ENCODE assay signal across 19 mouse cellular contexts in genomic region chr2:27084963-27085362, GRCm38 (mm10). TPM values are rescaled to one million over a fixed set of nuclear protein-coding genes. Genes with fewer than 3 reads are reported as not detected.
DNase-seq lines count a peak whose midpoint lies in the region; ATAC-seq lines count a peak whose summit lies in the region.
"Had no signal": no experiment of that assay in that cellular context is flagged by ENCODE, and none has a peak within 500 bp of the region (broad histone marks: within the 10 kb centered on the region; RNA-seq: fewer than 3 reads in every experiment).

No protein-coding gene starts in this region.

- H3K4me3 ChIP-seq in embryonic facial prominence, embryonic 14.5 days (ENCODE audit: low read depth, low read length): no peak overlapping the region
- no peak overlapping the region for H3K4me3 ChIP-seq in embryonic facial prominence, embryonic 10.5 days
- H3K4me3 ChIP-seq: forebrain, embryonic 15.5 days; liver, embryonic 13.5 days; neural tube, embryonic 12.5 days had no signal

- peaks cover 20% of the 10 kb centered on the region for H3K4me1 ChIP-seq in embryonic facial prominence, embryonic 14.5 days (ENCODE audit: control insufficient read depth, insufficient read depth, low read length)
- peaks cover 58% of the 10 kb centered on the region for H3K4me1 ChIP-seq in embryonic facial prominence, embryonic 10.5 days

- H3K4me2 ChIP-seq in embryonic facial prominence, embryonic 14.5 days (ENCODE audit: low read depth, low read length): no peak overlapping the region
- H3K4me2 ChIP-seq: forebrain, embryonic 15.5 days; liver, embryonic 13.5 days; neural tube, embryonic 12.5 days had no signal

- WGBS in embryonic facial prominence, embryonic 14.5 days: 35% methylated on average over 8 of the region's 8 CpGs
- 66% methylated on average over 8 of the region's 8 CpGs for WGBS in embryonic facial prominence, embryonic 10.5 days

- no peak overlapping the region for H3K27ac ChIP-seq in embryonic facial prominence, embryonic 14.5 days (replicated peaks; ENCODE audit: low read depth, low read length)
- H3K27ac ChIP-seq in embryonic facial prominence, embryonic 10.5 days (replicated peaks): no peak overlapping the region
- H3K27ac ChIP-seq: forebrain, embryonic 15.5 days; liver, embryonic 13.5 days; neural tube, embryonic 12.5 days had no signal

- no peak overlapping the region for H3K9ac ChIP-seq in embryonic facial prominence, embryonic 14.5 days (ENCODE audit: low read depth, low read length)
- H3K9ac ChIP-seq: forebrain, embryonic 15.5 days; liver, embryonic 13.5 days; neural tube, embryonic 12.5 days had no signal

- DNase-seq in embryonic facial prominence, embryonic 14.5 days (ENCODE audit: low spot score): peak; percentile 50
- no peak for DNase-seq in embryonic facial prominence, embryonic 10.5 days (ENCODE audit: low spot score)
- DNase-seq in lung, postnatal 10 days: peak; percentile 34
- no peak for DNase-seq in lung, postnatal 36 days
- DNase-seq in thymus, adult 18-20 months: peak; percentile 44 to 69
- no peak for DNase-seq in urinary bladder, postnatal 36 days (ENCODE audit: low spot score in 2 of 2)
- no peak for DNase-seq in retina, postnatal 1 day
- DNase-seq in gastrocnemius, adult 8-10 months (ENCODE audit: low spot score in 2 of 2): no peak
- DNase-seq: adrenal gland, postnatal 10 days; cerebellum, adult 11-12 months; cerebellum, postnatal 36 days; heart, postnatal 4 days; kidney, adult 11 months; liver, embryonic 13.5 days; right cerebral cortex, postnatal 25 days had no signal

- H3K9me3 ChIP-seq in embryonic facial prominence, embryonic 14.5 days (ENCODE audit: control insufficient read depth, low read length): no peaks in the 10 kb centered on the region
- H3K9me3 ChIP-seq in embryonic facial prominence, embryonic 10.5 days: no peaks in the 10 kb centered on the region
- H3K9me3 ChIP-seq: forebrain, embryonic 15.5 days; liver, embryonic 13.5 days; neural tube, embryonic 12.5 days had no signal

- 0 out of 2 replicates have a peak, but pooled peaks have one; percentile 16 for ATAC-seq in embryonic facial prominence, embryonic 14.5 days (ENCODE audit: low read depth)
- ATAC-seq: forebrain, embryonic 15.5 days; hindbrain, embryonic 16.5 days had no signal

- H3K36me3 ChIP-seq in embryonic facial prominence, embryonic 14.5 days (ENCODE audit: control insufficient read depth, insufficient read depth, low read length): no peaks in the 10 kb centered on the region
- H3K36me3 ChIP-seq in embryonic facial prominence, embryonic 10.5 days (replicated peaks): no peaks in the 10 kb centered on the region
- H3K36me3 ChIP-seq: forebrain, embryonic 15.5 days; liver, embryonic 13.5 days; neural tube, embryonic 12.5 days had no signal

- no peaks in the 10 kb centered on the region for H3K27me3 ChIP-seq in embryonic facial prominence, embryonic 14.5 days (replicated peaks; ENCODE audit: control insufficient read depth, insufficient read depth, low read length)
- H3K27me3 ChIP-seq in embryonic facial prominence, embryonic 10.5 days (replicated peaks; ENCODE audit: low read depth, poor library complexity, severe bottlenecking): peaks cover 4% of the 10 kb centered on the region; the same call in 1 of the 2 replicates
- H3K27me3 ChIP-seq: forebrain, embryonic 15.5 days; liver, embryonic 13.5 days; neural tube, embryonic 12.5 days had no signal

RNA-seq across cellular contexts. Expression of gene Adamtsl2, which starts 5.8 kb away (rescaled TPM):
- 4.6 and 8.0 TPM in 2 replicates for polyA plus RNA-seq in embryonic facial prominence, embryonic 14.5 days (2014; fragmentation: Nextera tagmentation; extraction: Ambion mirVana)
- 2.1 and 3.0 TPM in 2 replicates for polyA plus RNA-seq in embryonic facial prominence, embryonic 10.5 days (2016; fragmentation: Nextera tagmentation; extraction: Ambion mirVana)
- 1 to 10 TPM in 3 of 4 experiments, under 1 TPM in 1; 0.99 to 2.2 (median 1.5) TPM for total RNA-seq in gastrocnemius, adult 8-10 months (2022)
- total RNA-seq: megakaryocyte-erythroid progenitor cell, adult 5-6 weeks had no signal

RNA-seq across cellular contexts. Expression of gene Mymk, which starts 13.0 kb away (rescaled TPM):
- polyA plus RNA-seq in embryonic facial prominence, embryonic 14.5 days (2014; fragmentation: Nextera tagmentation; extraction: Ambion mirVana): 90.3 and 111 TPM in 2 replicates
- 0.17 TPM in 1 of 2 replicates, not detected in the other for polyA plus RNA-seq in embryonic facial prominence, embryonic 10.5 days (2016; fragmentation: Nextera tagmentation; extraction: Ambion mirVana)
- under 1 TPM in 1 of 4 experiments, not detected in 3; 0.48 TPM for total RNA-seq in gastrocnemius, adult 8-10 months (2022)
- total RNA-seq: heart, postnatal 4 days; megakaryocyte-erythroid progenitor cell, adult 5-6 weeks had no signal

RNA-seq across cellular contexts. Expression of gene Slc2a6, which starts 57.2 kb away (rescaled TPM):
- 0.63 and 1.4 TPM in 2 replicates for polyA plus RNA-seq in embryonic facial prominence, embryonic 14.5 days (2014; fragmentation: Nextera tagmentation; extraction: Ambion mirVana)
- polyA plus RNA-seq in embryonic facial prominence, embryonic 10.5 days (2016; fragmentation: Nextera tagmentation; extraction: Ambion mirVana): 1.4 and 2.3 TPM in 2 replicates
- under 1 TPM in 1 of 4 experiments, not detected in 3; 0.15 TPM for total RNA-seq in gastrocnemius, adult 8-10 months (2022)

RNA-seq across cellular contexts. Expression of gene Fam163b, which starts 57.3 kb away (rescaled TPM):
- polyA plus RNA-seq in embryonic facial prominence, embryonic 14.5 days (2014; fragmentation: Nextera tagmentation; extraction: Ambion mirVana): 0.31 and 0.35 TPM in 2 replicates
- polyA plus RNA-seq in embryonic facial prominence, embryonic 10.5 days (2016; fragmentation: Nextera tagmentation; extraction: Ambion mirVana): 0.06 and 0.10 TPM in 2 replicates
- total RNA-seq in gastrocnemius, adult 8-10 months (2022): under 1 TPM in 1 of 4 experiments, not detected in 3; 0.08 TPM
- total RNA-seq: megakaryocyte-erythroid progenitor cell, adult 5-6 weeks had no signal

Comparison
In these comparisons a context has a peak if more than half of its experiments do, and no peak if none do; other contexts are left out.
1. DNase-seq: peak in embryonic facial prominence, embryonic 14.5 days (single experiment), lung, postnatal 10 days (single experiment) and thymus, adult 18-20 months (2 of 2); none in embryonic facial prominence, embryonic 10.5 days (single experiment), lung, postnatal 36 days (single experiment), urinary bladder, postnatal 36 days (0 of 2), retina, postnatal 1 day (single experiment) and gastrocnemius, adult 8-10 months (0 of 2).
2. RNA of gene Mymk, which starts 13.0 kb away (polyA plus RNA-seq): 90.3 to 111 TPM in embryonic facial prominence, embryonic 14.5 days; 0.17 TPM in embryonic facial prominence, embryonic 10.5 days; every median in the first group is over 10 times any median in the second.